Mouse (Mus musculus): ENCODE measurements at regions not wholly inside any gene's neighbourhood (a gene's known extent, or its start where the extent isn't known, plus 50 kb on each side); places are given as distances from the start of the nearest gene placed in this dataset.
"Not testable (repeated sequence)": the region's sequence is repeated elsewhere in the genome, so short reads cannot be mapped to it uniquely, and the experiment has no call there.

DNA sequence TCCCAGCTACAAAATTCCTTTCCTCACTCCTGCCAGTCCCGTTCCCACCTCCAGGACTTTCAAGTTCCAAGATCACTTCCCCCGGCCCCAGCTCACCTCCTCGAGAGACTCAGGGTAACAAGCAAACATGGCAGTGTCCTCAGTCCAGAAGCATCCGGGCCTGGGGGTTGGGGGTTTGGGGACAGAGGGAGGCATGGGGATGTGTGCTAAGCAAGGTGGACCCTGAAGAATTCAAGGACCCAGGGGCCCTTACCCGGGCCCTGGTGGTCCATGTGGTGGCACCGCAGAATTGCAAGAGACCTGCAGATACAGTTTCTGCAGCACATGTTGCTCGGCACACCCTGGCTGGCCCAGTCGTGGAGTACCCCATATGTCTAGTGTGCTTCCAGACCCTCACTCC is 269.9 kb upstream of the Ube2e3 start:
- DNase-seq, result no peak

DNA sequence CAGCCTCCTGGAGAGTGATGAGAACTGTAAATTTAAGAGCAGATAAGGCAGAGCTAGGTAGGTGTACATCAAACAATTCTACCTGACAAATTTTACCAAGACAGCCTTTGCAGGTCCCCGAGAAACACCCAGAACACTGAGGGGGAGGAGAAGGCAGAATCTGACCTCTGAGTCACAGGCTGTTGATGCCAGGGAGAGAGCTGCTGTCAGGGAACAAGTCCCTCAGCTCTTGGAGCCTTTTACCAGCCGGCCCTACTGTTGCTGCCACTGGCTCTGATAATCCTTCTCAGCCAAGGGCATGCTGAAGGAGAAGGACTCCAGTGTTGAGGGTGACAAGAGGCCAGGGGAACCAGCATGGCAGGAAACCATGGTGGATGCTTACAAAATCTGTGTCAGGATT is 271.7 kb upstream of the Ube2e3 start:
- no peak for DNase-seq

GRCm38 (mm10) chr2:78580013-78580412 is 287.9 kb upstream of the Ube2e3 start:
- DNase-seq, result no peak

- DNase-seq, result no peak
Observed at GRCm38 (mm10) chr2:78572492-78572891, 295.4 kb upstream of the Ube2e3 start.

- no peak for DNase-seq
Observed at GRCm38 (mm10) chr2:78558128-78558527, 309.8 kb upstream of the Ube2e3 start.

DNA sequence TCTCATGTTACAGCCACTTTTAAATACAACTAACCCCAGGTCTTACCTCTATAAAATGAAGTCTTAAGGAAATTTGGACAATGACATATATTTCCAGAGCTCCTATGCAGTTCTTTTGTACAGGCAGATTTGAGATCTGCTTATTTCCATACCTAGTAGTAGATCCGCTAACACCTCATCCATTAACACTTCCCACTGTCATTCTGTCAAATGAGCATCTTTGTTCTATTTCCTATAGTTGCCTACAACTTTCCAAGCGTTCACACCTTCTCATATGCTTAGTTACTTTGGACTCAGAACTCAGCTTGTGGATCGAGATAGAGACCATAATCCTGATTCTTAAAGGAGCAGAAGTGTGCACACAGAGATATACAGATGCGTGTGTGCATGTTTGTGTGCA is 316.8 kb upstream of the Ube2e3 start:
- no peak for DNase-seq

- DNase-seq, result peak in 1 of 2 experiments; percentile 12
Observed at GRCm38 (mm10) chr2:78548683-78549467, 319.0 kb upstream of the Ube2e3 start.

GRCm38 (mm10) chr2:78547286-78547685 is 320.6 kb upstream of the Ube2e3 start:
- no peak for DNase-seq

GRCm38 (mm10) chr2:78540422-78540821 is 327.5 kb upstream of the Ube2e3 start:
- DNase-seq, result no peak

DNA sequence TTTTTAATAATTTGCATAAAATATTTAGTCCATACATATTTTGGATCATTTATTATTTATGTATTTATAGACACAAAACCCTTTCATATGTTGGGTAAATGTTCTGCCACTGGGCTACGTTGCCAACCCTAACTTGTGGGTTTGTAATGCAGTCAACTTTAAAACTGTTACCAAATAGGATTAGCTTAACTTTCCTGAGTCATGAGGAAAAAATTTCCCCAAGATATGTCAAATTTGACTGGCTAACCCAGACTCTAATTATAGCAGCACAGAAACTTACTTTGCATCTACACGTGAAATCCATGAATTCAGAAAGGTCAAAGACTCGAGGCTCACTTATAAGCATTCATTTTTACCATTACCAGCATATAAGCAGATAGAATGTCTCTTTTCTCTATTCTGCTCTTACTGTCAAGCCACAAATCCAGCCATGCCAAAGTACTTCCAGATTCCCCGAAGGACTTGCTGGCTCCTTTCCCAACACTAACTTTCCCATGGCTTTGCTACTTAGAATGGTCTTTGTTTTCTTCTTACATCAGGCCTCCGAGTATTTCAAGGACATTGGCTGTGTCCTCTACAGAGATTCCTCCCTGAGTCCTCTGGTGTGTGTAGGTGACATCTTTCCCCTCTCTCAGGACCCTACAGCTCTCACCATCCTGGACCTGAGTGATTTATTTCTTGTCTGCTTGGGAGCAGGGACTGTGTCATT is 328.2 kb upstream of the Ube2e3 start:
- no peak for DNase-seq

GRCm38 (mm10) chr2:78537574-78537973 is 330.4 kb upstream of the Ube2e3 start:
- no peak for DNase-seq

GRCm38 (mm10) chr2:78533881-78534280 is 334.0 kb upstream of the Ube2e3 start:
- not testable (repeated sequence) for DNase-seq

GRCm38 (mm10) chr2:78530535-78530934 is 337.4 kb upstream of the Ube2e3 start:
- DNase-seq, result no peak

GRCm38 (mm10) chr2:78520258-78521023 is 347.5 kb upstream of the Ube2e3 start:
- DNase-seq, result no peak

GRCm38 (mm10) chr2:78493115-78493514 is 374.8 kb upstream of the Ube2e3 start:
- no peak for DNase-seq

GRCm38 (mm10) chr2:78480036-78480435 is 387.9 kb upstream of the Ube2e3 start:
- no peak for DNase-seq

DNA sequence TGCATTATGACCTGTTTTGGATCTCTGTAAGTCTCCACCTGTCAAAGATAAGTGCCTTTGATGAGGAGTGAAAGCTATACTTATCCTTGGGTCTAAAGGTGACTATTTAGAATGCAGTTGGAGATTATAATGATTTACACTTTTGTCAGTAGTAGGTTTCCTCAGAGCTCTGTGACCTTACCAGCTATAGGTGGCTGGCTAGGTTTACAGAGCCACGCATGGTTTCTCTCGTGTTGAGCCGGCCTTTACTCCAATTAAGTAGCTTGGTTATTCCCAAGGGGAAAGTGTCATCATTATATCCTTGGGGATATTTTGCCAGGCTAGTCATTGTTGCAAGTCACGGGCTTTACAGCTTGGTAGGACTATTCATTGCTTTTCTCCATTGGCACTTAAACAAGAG is 408.5 kb upstream of the Ube2e3 start:
- DNase-seq, result no peak

GRCm38 (mm10) chr2:78453411-78453810 is 414.5 kb upstream of the Ube2e3 start:
- DNase-seq, result no peak

DNA sequence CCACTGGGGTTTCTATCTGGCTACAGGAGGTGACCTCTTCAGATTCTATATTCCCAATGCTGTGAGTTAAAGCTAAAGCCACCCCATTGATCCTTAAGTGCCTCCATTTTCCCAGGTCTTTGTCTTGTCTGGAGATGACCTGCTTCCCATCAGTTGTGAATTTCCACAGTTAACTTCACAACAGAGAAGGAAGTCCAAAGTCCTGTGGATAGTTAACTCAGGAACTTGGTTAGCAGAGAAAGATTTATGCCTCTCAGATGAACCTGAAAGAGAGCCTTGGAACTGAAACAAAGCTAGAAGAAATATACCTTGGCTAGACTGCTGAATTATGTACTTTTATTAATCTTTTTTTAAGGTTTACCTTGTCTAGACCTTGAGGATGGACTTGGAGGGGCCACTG is 431.1 kb upstream of the Ube2e3 start:
- no peak for DNase-seq

DNA sequence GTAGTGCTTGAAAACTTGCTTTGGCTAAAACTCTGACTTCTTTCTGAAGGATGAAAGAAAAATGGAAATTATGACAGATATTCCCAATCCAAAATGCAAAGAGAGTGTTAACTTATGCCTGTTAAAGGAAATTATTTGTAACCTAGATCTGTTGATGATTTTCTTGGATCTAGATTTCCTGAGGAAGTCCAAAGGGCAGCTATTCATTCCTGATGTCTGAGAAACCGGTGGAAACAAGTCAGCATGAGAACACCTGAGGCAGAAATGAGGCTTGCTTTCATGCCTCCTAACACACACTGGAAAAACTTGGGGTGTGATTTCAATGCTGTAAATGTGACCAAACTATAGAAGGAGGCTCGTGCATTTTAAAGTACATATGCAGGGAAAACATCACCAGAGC is 432.9 kb upstream of the Ube2e3 start:
- DNase-seq, result no peak

DNA sequence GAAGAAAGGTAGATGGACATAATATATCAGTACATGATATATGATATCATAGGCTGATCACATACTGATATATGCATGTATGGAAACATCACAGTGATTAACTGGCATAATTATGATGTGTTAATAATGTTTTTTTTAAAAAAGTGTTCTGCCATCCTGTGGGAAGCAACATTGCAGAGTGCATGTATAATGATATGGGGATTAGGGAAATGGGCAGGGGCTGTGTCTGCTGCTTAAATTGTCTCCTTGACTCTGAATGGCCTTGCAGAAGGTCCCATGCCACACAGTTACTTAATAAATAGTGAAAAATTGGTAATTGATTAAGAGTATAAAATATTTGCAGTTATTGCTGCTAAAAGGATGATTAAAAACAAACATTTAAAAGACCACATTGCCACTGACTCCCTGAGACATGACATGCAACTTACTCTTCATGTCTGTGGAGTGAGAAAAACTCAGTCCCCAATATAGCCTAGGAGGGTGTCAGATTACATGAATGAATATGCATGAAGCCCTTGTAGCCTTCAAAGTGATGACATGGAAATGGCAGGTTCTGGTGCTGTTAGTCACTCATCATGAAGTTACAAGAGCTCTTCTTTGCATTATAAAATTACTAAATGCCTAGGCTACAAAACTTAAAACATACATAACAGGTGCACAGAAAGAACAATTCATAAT is 440.1 kb upstream of the Ube2e3 start:
- no peak for DNase-seq

DNA sequence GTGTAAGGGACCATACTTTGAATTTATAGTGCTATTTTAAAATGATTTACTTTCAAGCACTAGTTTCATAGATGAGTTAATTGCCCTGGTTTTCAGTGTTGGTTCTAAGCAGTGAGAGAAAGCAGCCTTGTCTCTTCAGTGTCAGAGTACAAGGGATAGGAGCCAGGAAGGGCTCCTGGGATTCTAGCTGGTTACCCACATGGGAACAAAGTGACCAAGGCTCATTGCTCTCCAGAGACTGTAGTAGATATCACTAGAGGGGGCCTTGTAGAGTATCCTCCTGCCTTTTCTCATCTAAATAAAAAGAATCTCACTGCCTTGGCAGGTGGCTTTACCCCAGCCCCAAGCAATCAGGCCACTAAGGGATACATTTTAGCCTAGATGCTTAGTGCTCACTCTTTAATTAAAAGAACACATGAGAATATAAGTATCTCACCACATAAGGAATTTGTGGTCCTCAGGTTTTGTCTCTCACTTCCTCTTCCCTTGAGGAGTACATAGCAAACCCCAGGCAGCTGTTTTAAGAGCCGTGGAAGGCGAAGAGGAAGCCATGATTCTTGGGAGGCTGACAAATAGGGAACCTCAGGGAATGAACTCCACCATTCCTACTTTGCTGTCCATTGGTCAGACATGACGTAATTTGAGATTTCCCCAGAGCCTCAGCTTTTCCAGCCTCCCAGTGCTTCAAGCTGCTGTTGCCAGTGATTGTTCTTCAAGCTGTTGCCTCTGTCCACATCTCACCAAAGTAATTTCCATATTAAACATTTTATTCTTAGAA is 449.2 kb upstream of the Ube2e3 start:
- no peak for DNase-seq

All from cerebellum, postnatal 25 days (tissue).